Mouse (Mus musculus): ENCODE data around the gene Tmem127.
A peak's percentile ranks its signal among the peaks of the same experiment; 100 is the strongest.
"Not testable (repeated sequence)": the region's sequence is repeated elsewhere in the genome, so short reads cannot be mapped to it uniquely, and the experiment has no call there.

The Tmem127 gene

DNA sequence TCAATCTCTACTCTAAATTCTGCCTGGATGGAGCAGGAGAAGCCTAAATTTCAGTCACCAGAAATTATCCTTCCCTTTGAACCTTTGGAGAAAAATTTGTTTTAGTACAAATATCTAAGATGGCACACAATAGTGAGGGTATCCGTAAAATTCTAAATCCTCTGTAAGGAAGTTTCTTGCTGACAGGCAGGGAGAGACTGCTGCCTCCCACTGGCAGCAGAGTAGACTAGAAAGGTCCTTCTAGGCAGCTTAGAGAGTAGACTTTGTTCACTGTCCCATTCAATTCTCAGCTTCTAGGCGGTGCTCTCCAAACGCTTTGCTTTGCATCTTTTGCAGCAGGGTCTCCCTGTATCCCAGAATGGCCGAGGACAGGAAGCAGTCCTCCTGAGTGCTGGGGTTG, 20.1 kb downstream of the Tmem127 start:
- no peak for DNase-seq (ENCODE audit: low spot score)

GRCm38 (mm10) chr2:127269491-127270299, 22.0 kb downstream of the Tmem127 start, which contains the start of gene Stard7:
Stard7 (plus strand) TSS chr2:127270218.
- peak; percentile 93 for DNase-seq (ENCODE audit: low spot score)

- peak; percentile 72 for DNase-seq (ENCODE audit: low spot score)
Observed at GRCm38 (mm10) chr2:127270300-127271041, 22.8 kb downstream of the Tmem127 start.

GRCm38 (mm10) chr2:127271042-127271515, 23.4 kb downstream of the Tmem127 start:
- no peak for DNase-seq (ENCODE audit: low spot score)

GRCm38 (mm10) chr2:127272049-127272448, 24.3 kb downstream of the Tmem127 start:
- not testable (repeated sequence) for DNase-seq (ENCODE audit: low spot score)

- no peak for DNase-seq (ENCODE audit: low spot score)
Observed at GRCm38 (mm10) chr2:127272806-127273205, 25.1 kb downstream of the Tmem127 start.

GRCm38 (mm10) chr2:127274590-127274989, 26.9 kb downstream of the Tmem127 start:
- DNase-seq (ENCODE audit: low spot score): no peak

DNA sequence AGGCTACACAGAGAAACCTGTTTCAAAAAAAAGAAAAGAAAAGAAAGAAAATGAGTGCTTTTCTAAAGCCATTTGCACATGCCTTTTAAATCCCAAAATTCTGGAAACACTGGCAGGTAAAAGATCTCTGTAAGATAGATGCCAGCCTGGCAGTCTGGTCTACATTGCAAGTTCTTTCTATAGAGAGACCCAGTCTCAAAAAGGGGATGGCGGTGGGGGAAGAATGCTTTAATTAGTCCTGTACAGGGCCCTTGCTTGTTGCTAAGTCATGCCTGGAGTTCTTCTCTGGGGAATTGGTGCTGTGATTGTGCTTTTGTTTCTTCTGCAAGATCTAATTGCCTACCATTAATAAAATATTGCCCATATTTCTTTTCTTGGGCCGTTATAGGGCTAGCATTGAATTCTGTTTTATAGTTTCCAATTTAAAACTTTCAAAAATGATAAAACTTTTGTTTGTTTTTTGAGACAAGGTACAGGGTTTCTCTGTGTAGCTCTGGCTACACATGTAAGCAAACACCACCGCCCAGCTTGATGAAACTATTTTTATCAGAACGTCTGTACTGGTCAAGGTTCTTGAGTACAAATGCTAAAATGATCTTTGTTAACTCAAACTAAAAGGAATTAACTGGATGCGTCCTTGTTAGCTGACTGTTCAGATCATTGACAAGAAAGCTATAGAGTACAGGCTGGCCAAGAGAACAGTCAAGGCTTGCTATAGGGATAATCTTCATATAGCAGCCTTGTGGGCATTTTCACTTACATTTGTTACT, 28.0 kb downstream of the Tmem127 start:
- DNase-seq (ENCODE audit: low spot score): no peak

- no peak for DNase-seq (ENCODE audit: low spot score)
Observed at GRCm38 (mm10) chr2:127278162-127278561, 30.5 kb downstream of the Tmem127 start.

GRCm38 (mm10) chr2:127292250-127292649, 44.5 kb downstream of the Tmem127 start:
- no peak for DNase-seq (ENCODE audit: low spot score)

DNA sequence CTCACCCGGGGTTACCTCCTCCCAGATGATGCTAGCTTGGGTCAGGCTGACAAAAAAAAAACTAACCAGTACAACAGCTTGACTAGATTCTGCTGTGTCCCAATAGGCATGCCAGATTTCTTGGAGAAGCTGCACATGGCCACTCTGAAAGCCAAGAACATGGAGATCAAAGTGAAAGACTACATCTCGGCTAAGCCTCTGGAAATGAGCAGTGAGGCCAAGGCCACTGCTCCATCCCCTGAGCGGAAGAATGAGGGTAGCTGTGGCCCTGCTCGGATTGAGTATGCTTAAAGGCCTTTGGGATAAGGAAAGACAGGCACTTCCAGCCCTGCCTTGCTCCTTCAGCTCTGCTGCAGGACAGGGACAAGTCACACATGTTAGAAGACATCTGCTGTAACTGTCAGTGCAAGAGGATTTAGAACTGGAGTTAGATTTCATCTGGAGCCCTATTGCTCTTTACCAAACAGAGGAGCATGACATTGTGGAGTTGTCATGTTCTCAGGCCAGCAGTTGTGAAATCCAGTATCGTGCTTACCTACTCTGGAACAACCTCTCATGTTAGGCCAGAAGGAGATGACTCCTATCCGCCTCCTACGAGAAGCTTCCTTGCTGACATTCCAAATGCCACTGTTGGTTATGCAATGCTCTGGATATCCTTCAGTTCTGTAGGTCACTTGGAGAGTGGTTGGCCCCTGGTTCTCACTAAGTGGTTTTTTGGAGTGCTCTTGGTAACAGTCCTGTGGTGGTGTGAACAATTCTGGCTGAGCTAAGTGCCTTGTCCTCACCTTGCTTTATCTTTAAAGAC, 49.5 kb downstream of the Tmem127 start:
- DNase-seq (ENCODE audit: low spot score): no peak

- no peak for DNase-seq (ENCODE audit: low spot score)
Observed at GRCm38 (mm10) chr2:127298056-127298455, 50.3 kb downstream of the Tmem127 start.

DNA sequence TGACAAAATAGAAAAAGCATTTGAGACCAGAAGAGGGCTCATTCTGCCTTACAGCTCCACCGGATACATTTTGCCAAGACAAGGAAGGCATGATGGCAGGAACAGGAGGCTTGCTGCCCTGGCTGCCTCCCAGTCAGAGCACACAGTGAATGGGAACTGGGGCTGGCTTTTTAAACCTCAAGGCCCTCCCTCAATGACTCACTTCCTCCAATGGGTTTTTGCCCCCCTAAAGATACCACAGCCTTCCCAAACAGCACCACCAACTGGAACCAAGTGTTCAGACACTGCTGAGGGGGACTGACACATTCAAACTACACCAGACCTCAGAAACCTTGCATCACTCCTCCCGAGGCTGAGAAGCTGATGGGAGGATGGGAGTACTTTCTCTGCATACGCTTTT, 53.0 kb downstream of the Tmem127 start:
- no peak for DNase-seq (ENCODE audit: low spot score)

GRCm38 (mm10) chr2:127301883-127302282, 54.2 kb downstream of the Tmem127 start:
- no peak for DNase-seq (ENCODE audit: low spot score)

GRCm38 (mm10) chr2:127304192-127304591, 56.5 kb downstream of the Tmem127 start:
- DNase-seq (ENCODE audit: low spot score): not testable (repeated sequence)

DNA sequence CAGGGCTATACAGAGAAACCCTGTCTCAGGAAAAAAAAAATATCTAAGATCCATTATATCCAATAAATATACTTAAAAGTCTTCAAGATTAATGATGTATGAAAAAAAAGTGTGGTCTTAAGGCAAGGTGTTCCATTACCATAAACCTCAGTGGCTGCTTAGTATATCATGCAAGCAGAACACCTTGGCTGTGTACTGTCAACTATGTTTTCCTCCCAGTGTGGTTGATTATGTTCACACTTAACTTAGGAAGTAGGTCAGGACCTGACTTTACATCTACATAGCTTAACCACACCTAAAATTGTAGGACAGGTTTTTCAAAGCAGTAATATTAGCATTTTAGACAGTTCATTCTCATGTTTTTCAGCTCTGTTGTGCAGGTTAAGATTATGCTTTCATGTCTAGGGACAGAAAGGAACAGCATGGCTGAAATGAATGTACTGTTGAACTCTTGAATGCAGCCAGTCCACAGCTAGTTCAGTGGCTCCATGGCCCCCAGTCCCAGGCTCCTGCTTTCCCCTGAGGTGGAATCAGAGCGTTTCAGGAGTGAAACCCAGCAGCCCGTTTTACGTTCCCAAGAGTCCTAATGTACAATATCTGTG, 57.0 kb downstream of the Tmem127 start:
- DNase-seq (ENCODE audit: low spot score): no peak

DNA sequence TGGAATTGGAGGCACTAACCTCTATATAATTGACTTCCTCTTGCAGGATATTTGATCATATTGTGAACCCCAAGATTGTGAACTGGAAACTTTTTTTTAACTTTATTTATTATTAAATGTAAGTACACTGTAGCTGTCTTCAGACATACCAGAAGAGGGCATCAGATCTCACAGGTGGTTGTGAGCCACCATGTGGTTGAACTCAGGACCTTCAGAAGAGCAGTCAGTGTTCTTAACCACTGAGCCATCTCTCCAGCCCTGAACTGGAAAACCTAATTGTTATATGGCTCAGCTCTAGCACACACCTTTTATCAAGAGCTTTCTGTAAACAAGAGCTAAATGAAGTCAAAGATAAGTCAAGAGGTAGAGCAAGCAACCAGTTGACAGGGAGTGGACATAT, 58.4 kb downstream of the Tmem127 start:
- no peak for DNase-seq (ENCODE audit: low spot score)

GRCm38 (mm10) chr2:127307179-127307578, 59.5 kb downstream of the Tmem127 start:
- no peak for DNase-seq (ENCODE audit: low spot score)

GRCm38 (mm10) chr2:127308660-127309059, 61.0 kb downstream of the Tmem127 start:
- no peak for DNase-seq (ENCODE audit: low spot score)

DNA sequence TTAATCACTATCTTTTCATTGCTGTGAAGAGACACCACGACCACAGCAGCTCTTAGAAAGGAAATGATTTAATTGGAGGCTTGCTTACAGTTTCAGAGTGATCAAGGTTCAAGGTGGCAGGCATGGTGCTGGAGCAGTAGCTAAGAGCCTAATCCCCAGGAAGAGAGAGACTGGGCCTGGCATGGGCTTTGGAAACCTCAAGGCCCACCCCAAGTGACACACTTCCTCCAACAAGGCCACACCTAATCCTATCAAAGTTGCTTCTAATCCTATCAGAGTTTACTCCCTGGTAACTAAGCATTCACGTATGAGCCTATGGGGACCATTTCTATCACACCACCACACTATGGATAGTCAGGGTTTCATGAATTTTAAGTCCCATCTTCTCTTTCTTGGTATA, 62.5 kb downstream of the Tmem127 start:
- no peak for DNase-seq (ENCODE audit: low spot score)

DNA sequence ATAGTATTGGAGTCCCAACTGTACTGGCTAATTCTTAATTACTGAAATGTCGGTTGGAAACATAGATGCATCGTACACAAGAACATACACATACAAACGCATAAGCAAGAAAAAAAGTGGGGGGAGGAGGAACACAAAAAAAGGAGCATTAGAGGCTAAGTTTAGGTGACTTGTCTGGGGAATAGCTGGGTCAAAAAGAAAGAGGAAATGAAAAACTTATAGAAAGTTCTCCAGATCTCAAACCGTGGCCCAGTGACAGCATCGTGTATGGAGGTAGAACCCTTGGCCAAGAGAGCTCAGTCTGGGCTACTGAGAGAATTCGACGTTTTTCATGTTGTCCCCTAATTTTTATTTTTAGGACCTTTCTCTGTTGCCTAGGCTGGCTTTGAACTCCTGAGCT, 63.0 kb downstream of the Tmem127 start:
- DNase-seq (ENCODE audit: low spot score): no peak

Data from ovary, postnatal 10 days (tissue).